Mouse (Mus musculus) intestine, embryonic 14.5 days (tissue): ENCODE data around the gene Ezh1. TPM values are rescaled to one million over a fixed set of nuclear protein-coding genes. Genes with fewer than 3 reads are reported as not detected.

Source experiments
- ATAC-seq: fragments of 200-750 bp; cut with Nextera tagmentation; replicated peaks from 2 replicates; pipeline ENCODE4 v1.8.0; 2017; ENCODE audit warnings: low read depth, moderate number of reproducible peaks, moderate TSS enrichment, moderate library complexity; ENCODE audit not compliant: low FRiP score, low TSS enrichment
- DNase-seq: peaks from one replicate; pipeline ENCODE4 v3.0.0-alpha.2; 2018; ENCODE audit warnings: low spot score
- H3K27ac ChIP-seq: fragments of 300-500 bp; sonication (generic); 2 replicates; pipeline ENCODE4 v1.5.1; 2014; ENCODE audit warnings: low read depth, mild to moderate bottlenecking, control low read depth
- H3K27me3 ChIP-seq: fragments of 300-500 bp; sonication (generic); replicated peaks from 2 replicates; pipeline ENCODE4 v1.6.1; 2014; ENCODE audit warnings: low read length, control low read depth; ENCODE audit not compliant: control insufficient read depth, insufficient read depth
- H3K36me3 ChIP-seq: fragments of 300-500 bp; sonication (generic); 2 replicates; pipeline ENCODE4 v1.6.1; 2014; ENCODE audit warnings: low read length, control low read depth; ENCODE audit not compliant: control insufficient read depth, insufficient read depth
- H3K4me1 ChIP-seq: fragments of 300-500 bp; sonication (generic); replicated peaks from 2 replicates; pipeline ENCODE4 v1.6.1; 2014; ENCODE audit warnings: low read length, control low read depth, mixed read lengths; ENCODE audit not compliant: control insufficient read depth, insufficient read depth
- H3K4me2 ChIP-seq: fragments of 300-500 bp; sonication (generic); 2 replicates; pipeline ENCODE4 v1.6.1; 2014; ENCODE audit warnings: low read length
- H3K4me3 ChIP-seq: fragments of 300-500 bp; sonication (generic); 2 replicates; pipeline ENCODE4 v1.5.1; 2014; ENCODE audit warnings: low read depth, low read length, control low read depth, mixed read lengths
- H3K9ac ChIP-seq: fragments of 300-500 bp; sonication (generic); 2 replicates; pipeline ENCODE4 v1.6.1; 2014; ENCODE audit warnings: mild to moderate bottlenecking, low read length
- H3K9me3 ChIP-seq: fragments of 300-500 bp; sonication (generic); 2 replicates; pipeline ENCODE4 v1.6.1; 2016; ENCODE audit warnings: low read length, control low read depth; ENCODE audit not compliant: control insufficient read depth
- WGBS: fragments of 180-500 bp; shearing (Covaris S2); extraction: QIAGEN DNeasy Blood & Tissue Kit; methylation state at CpG from one replicate; pipeline ENCODE4 v1.1.7; 2014; 5-methylcytosine and 5-hydroxymethylcytosine counted together
- polyA plus RNA-seq: library from polyadenylated mRNA; unstranded; fragments of >200 nt; fragmentation: Nextera tagmentation; extraction: Ambion mirVana; gene quantifications from 2 replicates; pipeline ENCODE4 v1.2.1, GENCODE M21; 2014

Ezh1 gene
- polyA plus RNA-seq, 1 experiment from 2014 or later, result 20.2 TPM

- Histone ChIP-seq H3K4me2 (no peak overlapping the region), H3K4me3 (no peak overlapping the region), H3K9me3 (no peaks in the 10 kb centered on the region), H3K27ac (no peak overlapping the region), H3K9ac (no peak overlapping the region), H3K4me1 (peaks cover 23% of the 10 kb centered on the region), H3K36me3 (no peaks in the 10 kb centered on the region), H3K27me3 (no peaks in the 10 kb centered on the region)
- ATAC-seq, result no peak
- 41% methylated on average over 10 of the region's 10 CpGs for WGBS
- DNase-seq, result no peak
These were observed 79.9 kb downstream of the Ezh1 start for GRCm38 (mm10) chr11:101146377-101146776.

DNA sequence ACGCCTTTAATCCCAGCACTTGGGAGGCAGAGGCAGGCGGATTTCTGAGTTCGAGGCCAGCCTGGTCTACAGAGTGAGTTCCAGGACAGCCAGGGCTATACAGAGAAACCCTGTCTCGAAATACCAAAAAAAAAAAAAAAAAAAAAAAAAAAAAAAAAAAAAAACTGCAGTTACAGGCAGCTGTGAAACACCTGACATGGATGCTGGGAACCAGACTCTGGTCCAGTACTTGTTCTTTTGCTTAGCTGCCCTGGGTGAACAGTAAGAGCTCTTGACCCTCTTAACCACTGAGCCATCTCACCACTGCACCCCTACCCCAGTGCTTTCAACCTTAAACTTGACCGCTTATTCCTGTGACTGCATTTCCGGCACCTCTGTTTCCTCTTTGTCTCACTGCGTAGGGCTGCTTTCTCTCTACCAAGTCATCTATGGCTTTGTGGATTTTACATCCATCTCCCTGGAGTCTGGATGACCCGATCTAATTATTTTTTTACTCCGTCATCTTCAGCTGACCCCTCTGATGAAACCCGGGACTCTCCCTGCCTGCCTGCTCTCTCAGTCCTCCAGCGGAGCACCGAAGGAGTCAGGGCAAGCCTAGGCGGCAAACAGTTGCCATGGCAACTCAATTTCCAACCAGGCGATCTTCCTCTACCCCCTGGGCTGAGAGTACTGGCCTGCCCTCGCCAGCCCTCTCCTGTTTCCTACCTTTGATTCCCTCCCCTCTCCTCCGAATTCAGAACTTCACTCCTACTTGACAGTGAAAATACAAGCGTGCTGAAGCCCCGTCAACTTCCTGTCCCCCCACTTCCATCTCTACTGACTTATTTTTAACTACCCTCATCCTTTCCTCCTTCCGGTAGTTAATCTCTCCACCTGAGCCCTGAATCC, 82.7 kb downstream of the Ezh1 start:
- H3K9ac ChIP-seq, result no peak overlapping the region; the same call in 1 of the 2 replicates
- 19% methylated on average over 17 of the region's 19 CpGs for WGBS
- DNase-seq (peak; percentile 65), ATAC-seq (peak; percentile 22; the same call in 1 of the 2 replicates)
- no peaks in the 10 kb centered on the region for H3K9me3 ChIP-seq
- H3K36me3 ChIP-seq, result no peaks in the 10 kb centered on the region
- peak overlapping the region; percentile 26 for H3K4me3 ChIP-seq
- 0 out of 2 replicates have a peak, but pooled peaks cover 7% of the 10 kb centered on the region for H3K27me3 ChIP-seq
- H3K4me2 ChIP-seq, result peak overlapping the region; percentile 58
- peaks cover 14% of the 10 kb centered on the region for H3K4me1 ChIP-seq
- no peak overlapping the region for H3K27ac ChIP-seq

- no peak overlapping the region for H3K27ac ChIP-seq
- 84% methylated on average over 10 of the region's 10 CpGs for WGBS
- DNase-seq (no peak), ATAC-seq (no peak)
- no peak overlapping the region for H3K4me3 ChIP-seq
- 0 out of 2 replicates have a peak, but pooled peaks cover 7% of the 10 kb centered on the region for H3K27me3 ChIP-seq
- H3K9ac ChIP-seq, result no peak overlapping the region
- peaks cover 13% of the 10 kb centered on the region for H3K4me1 ChIP-seq
- no peak overlapping the region for H3K4me2 ChIP-seq
- H3K9me3 ChIP-seq, result no peaks in the 10 kb centered on the region
- H3K36me3 ChIP-seq, result no peaks in the 10 kb centered on the region
These were observed 83.9 kb downstream of the Ezh1 start for GRCm38 (mm10) chr11:101142215-101142967.

Other genes with a start within 250 kb of the Ezh1 start
- gene Atp6v0a1, start 217.0 kb downstream of the Ezh1 start, polyA plus RNA-seq, result 30.6 and 32.5 TPM in 2 replicates
- gene Naglu, start 156.5 kb downstream of the Ezh1 start, polyA plus RNA-seq, result 11.5 and 12.7 TPM in 2 replicates
- gene Hsd17b1, start 148.1 kb downstream of the Ezh1 start, polyA plus RNA-seq, result not detected in 2 replicates
- gene Coasy, start 143.9 kb downstream of the Ezh1 start, polyA plus RNA-seq, result 39.7 and 45.5 TPM in 2 replicates
- gene Mlx, start 139.2 kb downstream of the Ezh1 start, polyA plus RNA-seq, result 43.6 and 48.0 TPM in 2 replicates
- gene Psmc3ip, start 131.0 kb downstream of the Ezh1 start, polyA plus RNA-seq, result 29.1 and 38.1 TPM in 2 replicates
- gene Retreg3, start 106.6 kb downstream of the Ezh1 start, polyA plus RNA-seq, result 7.2 and 8.0 TPM in 2 replicates
- 71.2 and 73.8 TPM in 2 replicates for gene Tubg1, start 106.5 kb downstream of the Ezh1 start, polyA plus RNA-seq
- gene Tubg2, start 70.6 kb downstream of the Ezh1 start, polyA plus RNA-seq, result 5.8 and 7.4 TPM in 2 replicates
- gene Cntnap1, start 55.9 kb downstream of the Ezh1 start, polyA plus RNA-seq, result 1.2 and 1.4 TPM in 2 replicates
- gene Plekhh3, start 55.1 kb downstream of the Ezh1 start, polyA plus RNA-seq, result 12.8 and 13.8 TPM in 2 replicates
- gene Ccr10, start 51.0 kb downstream of the Ezh1 start, polyA plus RNA-seq, result 0.23 TPM in 1 of 2 replicates, not detected in the other
- 113 and 122 TPM in 2 replicates for gene Ramp2, start 19.6 kb upstream of the Ezh1 start, polyA plus RNA-seq
- 143 and 150 TPM in 2 replicates for gene Vps25, start 27.2 kb upstream of the Ezh1 start, polyA plus RNA-seq
- gene Wnk4, start 34.1 kb upstream of the Ezh1 start, polyA plus RNA-seq, result 12.6 and 14.4 TPM in 2 replicates
- 1.1 TPM in 2 replicates for gene Cntd1, start 52.5 kb upstream of the Ezh1 start, polyA plus RNA-seq
- 260 and 265 TPM in 2 replicates for gene Coa3, start 52.7 kb upstream of the Ezh1 start, polyA plus RNA-seq
- 141 and 155 TPM in 2 replicates for gene Becn1, start 75.8 kb upstream of the Ezh1 start, polyA plus RNA-seq
- 112 and 118 TPM in 2 replicates for gene Psme3, start 89.8 kb upstream of the Ezh1 start, polyA plus RNA-seq
- gene Aoc2, start 98.6 kb upstream of the Ezh1 start, polyA plus RNA-seq, result 1.4 and 1.8 TPM in 2 replicates
- gene Aoc3, start 104.1 kb upstream of the Ezh1 start, polyA plus RNA-seq, result 1.9 and 2.3 TPM in 2 replicates
- gene G6pc, start 141.1 kb upstream of the Ezh1 start, polyA plus RNA-seq, result not detected in 2 replicates
- 78.9 and 80.2 TPM in 2 replicates for gene Aarsd1, start 191.2 kb upstream of the Ezh1 start, polyA plus RNA-seq
- 8.6 and 9.6 TPM in 2 replicates for gene Gm27029, start 198.3 kb upstream of the Ezh1 start, polyA plus RNA-seq
- 13.5 and 14.5 TPM in 2 replicates for gene Rundc1, start 198.6 kb upstream of the Ezh1 start, polyA plus RNA-seq
- gene Ptges3l, start 198.9 kb upstream of the Ezh1 start, polyA plus RNA-seq, result 16.3 and 17.9 TPM in 2 replicates
- 412 and 439 TPM in 2 replicates for gene Rpl27, start 215.8 kb upstream of the Ezh1 start, polyA plus RNA-seq
- 16.9 and 18.3 TPM in 2 replicates for gene Ifi35, start 221.9 kb upstream of the Ezh1 start, polyA plus RNA-seq
- 15.9 and 16.7 TPM in 2 replicates for gene Rnd2, start 238.5 kb upstream of the Ezh1 start, polyA plus RNA-seq
- 50.7 and 60.0 TPM in 2 replicates for gene Vat1, start 239.8 kb upstream of the Ezh1 start, polyA plus RNA-seq